Mouse (Mus musculus) left cerebral cortex, postnatal 36 days (tissue): ENCODE measurements at regions not wholly inside any gene's neighbourhood (a gene's known extent, or its start where the extent isn't known, plus 50 kb on each side); places are given as distances from the start of the nearest gene placed in this dataset.
"Not testable (repeated sequence)": the region's sequence is repeated elsewhere in the genome, so short reads cannot be mapped to it uniquely, and the experiment has no call there.

Experiments
- DNase-seq, 2 experiments: peaks; one replicate each; pipeline ENCODE4 v3.0.0; 2021 to 2022; ENCODE audit warnings: low spot score in 2 of 2, mixed read lengths in 1 of 2
- intact Hi-C: fragments of 180-260 bp; cut with DNase I; formaldehyde crosslinking; loops from one replicate; pipeline ENCODE4 v1.15.1; 2025

- no peak for DNase-seq
- intact Hi-C loops = no loop called here
These were observed 937.8 kb upstream of the Zfp386 start for GRCm38 (mm10) chr12:115109742-115110141.

- DNase-seq, intact Hi-C loops: not testable (repeated sequence)
These were observed 928.2 kb upstream of the Zfp386 start for GRCm38 (mm10) chr12:115119134-115119826.

GRCm38 (mm10) chr12:115121259-115121658 is 926.3 kb upstream of the Zfp386 start:
- no peak for DNase-seq
- intact Hi-C loops = no loop called here

- intact Hi-C loops = no loop called here
- no peak for DNase-seq
These were observed 925.6 kb upstream of the Zfp386 start for GRCm38 (mm10) chr12:115121899-115122298.

GRCm38 (mm10) chr12:115132930-115133329 is 914.6 kb upstream of the Zfp386 start:
- intact Hi-C loops, DNase-seq: not testable (repeated sequence)

GRCm38 (mm10) chr12:115145407-115145806 is 902.1 kb upstream of the Zfp386 start:
- DNase-seq, intact Hi-C loops: not testable (repeated sequence)

GRCm38 (mm10) chr12:115146471-115146870 is 901.1 kb upstream of the Zfp386 start:
- intact Hi-C loops, DNase-seq: not testable (repeated sequence)

GRCm38 (mm10) chr12:115151967-115152366 is 895.6 kb upstream of the Zfp386 start:
- DNase-seq, intact Hi-C loops: not testable (repeated sequence)

- intact Hi-C loops, DNase-seq: not testable (repeated sequence)
These were observed 889.3 kb upstream of the Zfp386 start for GRCm38 (mm10) chr12:115158231-115158630.

- intact Hi-C loops = not testable (repeated sequence)
These were observed 888.7 kb upstream of the Zfp386 start for GRCm38 (mm10) chr12:115158717-115159232.

GRCm38 (mm10) chr12:115165499-115165898 is 882.0 kb upstream of the Zfp386 start:
- intact Hi-C loops = not testable (repeated sequence)

More at GRCm38 (mm10) chr12:115158717-115159232, 888.7 kb upstream of the Zfp386 start:
- not testable (repeated sequence) for DNase-seq

GRCm38 (mm10) chr12:115166006-115166405 is 881.5 kb upstream of the Zfp386 start:
- DNase-seq, intact Hi-C loops: not testable (repeated sequence)

More at GRCm38 (mm10) chr12:115165499-115165898, 882.0 kb upstream of the Zfp386 start:
- DNase-seq = not testable (repeated sequence)

GRCm38 (mm10) chr12:115193482-115194103 is 853.9 kb upstream of the Zfp386 start:
- DNase-seq = no peak
- intact Hi-C loops = no loop called here

- DNase-seq = no peak
- intact Hi-C loops = no loop called here
These were observed 850.0 kb upstream of the Zfp386 start for GRCm38 (mm10) chr12:115197322-115198117.

GRCm38 (mm10) chr12:115207833-115208448 is 839.6 kb upstream of the Zfp386 start:
- intact Hi-C loops = not testable (repeated sequence)

GRCm38 (mm10) chr12:115222671-115223070 is 824.9 kb upstream of the Zfp386 start:
- intact Hi-C loops = no loop called here
- DNase-seq = no peak

More at GRCm38 (mm10) chr12:115207833-115208448, 839.6 kb upstream of the Zfp386 start:
- not testable (repeated sequence) for DNase-seq

GRCm38 (mm10) chr12:115229965-115230364 is 817.6 kb upstream of the Zfp386 start:
- DNase-seq = no peak
- intact Hi-C loops = no loop called here

- intact Hi-C loops, DNase-seq: not testable (repeated sequence)
These were observed 804.9 kb upstream of the Zfp386 start for GRCm38 (mm10) chr12:115242661-115243060.

GRCm38 (mm10) chr12:115247298-115247697 is 800.2 kb upstream of the Zfp386 start:
- not testable (repeated sequence) for DNase-seq

More at GRCm38 (mm10) chr12:115247298-115247697, 800.2 kb upstream of the Zfp386 start:
- intact Hi-C loops = not testable (repeated sequence)
